Mouse (Mus musculus): ENCODE results near the gene Macrod2.

- TF ChIP-seq POLR2A (IDR thresholded peaks at IDR 0.05; ENCODE audit: low read depth, low read length) (no peak), CTCF (IDR thresholded peaks at IDR 0.05; ENCODE audit: extremely low read depth, insufficient read length, insufficient replicate concordance, low read depth, low read length) (no peak)
Observed at GRCm38 (mm10) chr2:141472791-141473190, 1077.7 kb downstream of the Macrod2 start.
